Mouse (Mus musculus) myocyte (in vitro differentiated cells): ENCODE data around the gene Bud31.

Source experiments
- E2F4 ChIP-seq: IDR thresholded peaks from one replicate; pipeline ENCODE4 v1.6.1; 2011; ENCODE audit warnings: mild to moderate bottlenecking, control low read depth, moderate library complexity; ENCODE audit not compliant: insufficient read depth
- MAX ChIP-seq: IDR thresholded peaks from one replicate; pipeline ENCODE4 v1.6.1; 2011; ENCODE audit warnings: low read depth, mild to moderate bottlenecking, control low read depth
- MYOD1 ChIP-seq, 3 experiments: IDR thresholded peaks; one replicate each; pipeline ENCODE4 v1.6.1; 2011; ENCODE audit warnings: control low read depth in 2 of 3, low read depth in 2 of 3, mild to moderate bottlenecking in 2 of 3, moderate library complexity in 1 of 3; ENCODE audit not compliant: insufficient read length in 2 of 3, control insufficient read depth in 1 of 3
- POLR2A ChIP-seq: IDR thresholded peaks from one replicate; pipeline ENCODE4 v1.6.1; 2011; ENCODE audit warnings: low read depth, mild to moderate bottlenecking, control low read depth, moderate library complexity; ENCODE audit not compliant: insufficient read length
- POLR2AphosphoS2 ChIP-seq: IDR thresholded peaks from one replicate; pipeline ENCODE4 v1.6.1; 2011; ENCODE audit warnings: low read depth, control low read depth; ENCODE audit not compliant: insufficient read length
- TCF3 ChIP-seq: IDR thresholded peaks from one replicate; pipeline ENCODE4 v1.6.1; 2011; ENCODE audit warnings: low read depth, control low read depth; ENCODE audit not compliant: insufficient read length
- USF1 ChIP-seq: IDR thresholded peaks from one replicate; pipeline ENCODE4 v1.6.1; 2011; ENCODE audit warnings: low read depth, mild to moderate bottlenecking, control low read depth, moderate library complexity

DNA sequence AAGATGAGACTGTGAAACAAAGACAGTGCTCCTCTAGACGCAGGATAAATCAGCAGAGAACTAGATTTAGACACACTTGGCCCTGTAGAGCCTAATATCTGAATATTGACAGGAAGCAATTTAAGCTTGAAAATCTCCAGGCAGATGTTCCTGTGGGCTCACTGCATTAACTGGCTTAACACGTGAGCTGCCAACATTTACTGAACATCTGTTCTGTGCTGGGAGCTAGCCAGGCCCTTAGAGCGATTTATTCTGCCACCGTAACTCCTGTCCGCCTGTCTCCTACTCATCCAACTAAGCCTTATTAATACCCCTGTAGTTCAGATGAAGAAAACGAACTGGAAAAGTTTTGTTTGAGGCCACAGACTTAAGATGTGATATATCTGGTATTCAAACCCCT is 1.3 kb upstream of the Bud31 start:
- TF ChIP-seq E2F4 (no peak), MAX (no peak), POLR2A (no peak), MYOD1 (IDR thresholded peaks at IDR 0.05; ENCODE audit: control insufficient read depth in 1 of 3, insufficient read length in 2 of 3, low read depth in 2 of 3) (peak in 1 of 3 experiments; percentile 9), POLR2AphosphoS2 (no peak), USF1 (no peak), TCF3 (no peak)
